Mouse (Mus musculus) forelimb bud, embryonic 11.5 days (tissue): ENCODE results near the gene Cnppd1.

ENCODE experiments used
- DNase-seq: peaks from one replicate; pipeline ENCODE4 v3.0.0-alpha.2; 2012; ENCODE audit warnings: low read depth, low spot score

Cnppd1 gene

GRCm38 (mm10) chr1:75147411-75148135, 5.1 kb upstream of the Cnppd1 start:
- DNase-seq = no peak

- DNase-seq = no peak
Measured at GRCm38 (mm10) chr1:75145589-75145988, 3.1 kb upstream of the Cnppd1 start.

- peak; percentile 29 for DNase-seq
Measured at GRCm38 (mm10) chr1:75141486-75142190, 873 bp downstream of the Cnppd1 start.

DNA sequence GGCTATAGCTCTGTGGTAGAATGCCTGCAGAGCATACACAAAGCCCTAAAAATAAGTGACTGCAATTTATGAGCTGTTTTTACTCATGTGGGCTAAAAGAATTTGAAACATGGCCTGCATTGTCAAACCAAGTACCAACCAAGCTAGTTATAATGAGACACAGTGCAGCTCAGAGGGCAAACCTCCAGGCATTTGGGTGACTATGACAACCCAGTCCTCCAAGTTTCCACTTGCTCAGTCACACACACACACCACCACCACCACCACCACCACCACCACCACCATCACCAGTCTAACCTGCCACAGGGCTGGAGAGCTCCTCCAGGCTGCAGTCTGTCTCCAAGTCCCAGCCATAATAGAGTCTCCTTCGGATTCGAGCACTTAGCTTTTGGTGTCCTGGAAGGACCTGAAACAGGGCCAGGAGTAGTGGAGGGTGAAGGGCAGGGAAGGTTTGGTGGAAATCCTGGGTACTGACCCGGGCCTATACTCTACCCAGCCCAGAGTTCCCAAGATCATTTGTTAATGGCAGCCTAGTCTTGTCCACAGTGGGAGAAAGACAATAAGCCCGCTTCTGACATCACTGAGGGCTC, 1.8 kb downstream of the Cnppd1 start:
- DNase-seq = no peak

DNA sequence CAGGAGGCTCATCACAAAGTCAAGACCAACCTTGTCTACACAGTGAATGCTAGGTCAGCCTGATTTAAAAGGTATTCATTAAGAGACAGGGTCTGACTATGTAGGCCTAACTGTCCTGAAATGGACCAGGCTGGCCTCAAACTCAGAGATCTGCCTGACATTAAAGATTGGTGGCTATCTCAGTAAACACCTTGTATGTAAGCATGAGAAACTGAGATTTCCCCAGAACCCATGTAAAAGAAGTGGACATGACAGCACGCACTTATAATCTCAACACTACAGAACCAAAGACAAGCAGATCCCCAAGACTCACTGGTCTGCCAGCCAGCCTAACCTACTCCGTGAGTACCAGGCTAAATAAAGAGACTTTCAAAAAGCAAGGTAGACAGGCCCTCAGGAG, 4.1 kb downstream of the Cnppd1 start:
- DNase-seq = no peak

GRCm38 (mm10) chr1:75136730-75137129, 5.8 kb downstream of the Cnppd1 start:
- DNase-seq = no peak

- DNase-seq = no peak
Measured at GRCm38 (mm10) chr1:75136293-75136692, 6.2 kb downstream of the Cnppd1 start.

DNA sequence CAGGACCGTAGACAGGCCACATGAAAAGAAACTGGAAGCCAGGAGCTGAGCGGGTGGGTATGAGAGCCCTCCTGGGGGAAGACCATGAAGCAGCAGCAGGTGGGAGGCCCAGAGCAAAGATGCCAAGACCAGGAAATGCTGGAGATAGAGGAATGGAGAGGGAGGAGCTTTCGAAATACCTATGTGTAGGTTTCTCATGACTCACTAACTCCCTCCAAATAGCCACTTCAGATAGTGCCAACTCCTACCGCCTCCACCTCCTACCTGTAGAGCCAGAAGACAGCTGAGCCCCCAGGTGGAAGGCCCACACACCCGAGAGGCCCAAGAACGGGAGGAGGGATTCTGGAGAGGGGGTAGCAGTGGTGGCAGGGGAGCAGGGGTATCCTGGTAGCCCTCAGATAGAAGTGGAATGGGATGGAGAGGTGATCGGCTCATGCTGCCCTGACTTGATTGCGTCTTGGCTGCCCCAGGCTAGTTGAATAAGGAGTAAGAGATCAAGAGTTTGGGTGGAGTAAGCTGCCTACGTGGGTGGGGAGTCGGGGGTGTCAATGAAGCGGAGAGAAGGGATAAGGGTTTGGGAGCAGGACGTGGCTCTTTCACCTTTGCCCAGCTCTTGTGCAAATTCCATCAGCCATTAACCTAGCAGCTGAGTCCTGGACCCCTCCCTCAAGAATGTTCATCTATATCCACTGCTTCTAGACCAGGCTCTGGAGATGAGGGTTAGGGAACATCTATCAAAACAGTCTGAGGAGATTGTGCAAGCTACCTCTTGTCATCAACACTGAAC, 8.9 kb downstream of the Cnppd1 start, which contains the start of gene Slc23a3:
Gene Slc23a3 (minus strand): TSS at position 470 of the 787 bp plus-strand sequence.
- no peak for DNase-seq

GRCm38 (mm10) chr1:75128641-75129040, 13.9 kb downstream of the Cnppd1 start:
- DNase-seq = no peak

DNA sequence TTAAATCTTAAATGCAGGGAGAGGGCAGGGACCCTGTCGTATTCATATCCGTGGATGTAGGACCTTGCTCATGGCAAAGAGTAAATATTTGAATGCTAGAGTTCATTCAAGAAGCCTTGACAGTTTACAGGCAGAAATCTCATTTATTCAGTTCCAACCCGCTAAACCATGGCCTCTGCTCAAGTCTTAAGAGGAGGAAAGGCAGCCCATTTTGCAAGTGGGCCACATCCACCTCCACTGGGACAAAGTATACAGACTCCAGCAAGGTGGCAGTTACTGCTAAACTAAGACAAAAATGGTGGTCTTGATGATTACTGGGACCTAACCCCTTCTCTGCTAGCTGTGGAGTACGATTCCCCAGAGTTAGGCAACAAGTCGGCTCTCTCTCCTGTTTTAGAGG, 17.1 kb downstream of the Cnppd1 start:
- DNase-seq = no peak

DNA sequence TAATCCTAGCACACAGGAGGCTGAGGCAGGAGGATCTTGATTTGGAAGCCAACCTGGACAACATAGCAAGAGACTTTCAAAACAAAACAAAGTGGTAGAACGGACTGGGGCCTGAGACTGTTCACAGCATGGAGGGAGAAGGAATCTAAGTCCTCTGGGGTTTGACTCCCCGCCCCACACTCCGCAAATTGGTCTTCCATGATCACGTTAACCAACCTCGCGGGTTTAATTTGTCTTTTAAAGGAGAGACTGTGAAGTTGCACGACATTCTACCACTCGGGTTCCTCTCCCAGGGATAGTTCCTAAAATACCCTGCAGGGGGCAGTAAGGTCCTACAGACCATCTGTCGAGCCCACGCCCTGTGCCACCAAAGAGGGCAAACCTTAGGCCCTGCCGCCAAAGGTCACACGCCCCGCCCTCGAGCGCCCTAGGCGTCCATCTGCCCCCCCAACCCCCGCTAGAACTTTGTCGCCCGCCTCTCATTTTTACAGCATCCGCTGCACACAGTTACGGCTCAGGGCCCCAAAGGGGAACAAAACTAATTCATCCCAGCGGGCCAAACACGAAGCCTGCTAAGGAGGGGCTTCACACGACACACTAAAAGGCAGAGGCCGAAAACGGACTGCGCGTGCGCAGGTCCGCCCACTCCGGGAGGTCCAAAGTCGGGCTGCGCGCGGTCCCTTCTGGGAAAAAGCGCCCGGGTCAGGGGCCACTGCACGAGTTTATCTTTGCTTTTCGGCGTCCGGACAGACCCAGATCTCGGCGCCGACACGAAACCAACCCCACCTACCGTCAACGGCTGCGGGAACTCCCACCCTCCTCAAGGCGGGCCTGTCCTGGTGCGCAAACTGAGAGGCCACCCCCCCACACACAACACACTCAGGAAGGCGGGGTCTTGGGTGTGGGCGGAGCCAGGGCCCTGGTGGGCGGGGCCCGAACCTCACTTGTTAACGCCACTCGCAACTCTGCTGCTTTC, 17.9 kb downstream of the Cnppd1 start, which contains the start of gene Nhej1:
Gene Nhej1 (minus strand): TSS at position 855 of the 976 bp plus-strand sequence.
- peak; percentile 97 for DNase-seq

GRCm38 (mm10) chr1:75122211-75122610, 20.3 kb downstream of the Cnppd1 start:
- no peak for DNase-seq
